Mouse (Mus musculus): ENCODE data around the gene Cyp2c65. TPM values are rescaled to one million over a fixed set of nuclear protein-coding genes. Genes with fewer than 3 reads are reported as not detected.
"Not testable (repeated sequence)": the region's sequence is repeated elsewhere in the genome, so short reads cannot be mapped to it uniquely, and the experiment has no call there.

Cyp2c65 gene
- not detected in 2 replicates for polyA plus RNA-seq (2015; fragmentation: Nextera tagmentation; extraction: Ambion mirVana)

- 61% methylated on average over 2 of the region's 2 CpGs for WGBS
- H3K9ac ChIP-seq (replicated peaks; ENCODE audit: low read length): no peak within 1 kb of the TSS
- no peak within 1 kb of the TSS for H3K27ac ChIP-seq (ENCODE audit: low read length)
- no peaks in the 10 kb centered on the region for H3K9me3 ChIP-seq (ENCODE audit: low read length)
- no peaks in the 10 kb centered on the region for H3K36me3 ChIP-seq (ENCODE audit: insufficient read depth, low read length)
- ATAC-seq (ENCODE audit: low FRiP score, low TSS enrichment): no peak
- no peaks in the 10 kb centered on the region for H3K4me1 ChIP-seq (ENCODE audit: insufficient read depth, low read length)
- H3K4me3 ChIP-seq (ENCODE audit: low read length): no peak within 1 kb of the TSS
- H3K4me2 ChIP-seq (replicated peaks; ENCODE audit: low read depth, low read length): no peak within 1 kb of the TSS
- H3K27me3 ChIP-seq (ENCODE audit: insufficient read depth, low read length): no peaks in the 10 kb centered on the region
Observed at GRCm38 (mm10) chr19:39060719-39061118, at the start of gene Cyp2c65. Gene Cyp2c65 (plus strand): TSS chr19:39061015.

GRCm38 (mm10) chr19:39057928-39058327, 2.9 kb upstream of the Cyp2c65 start:
- H3K27ac ChIP-seq (ENCODE audit: low read length): no peak overlapping the region
- no peaks in the 10 kb centered on the region for H3K27me3 ChIP-seq (ENCODE audit: insufficient read depth, low read length)
- ATAC-seq (ENCODE audit: low FRiP score, low TSS enrichment): no peak
- no peak overlapping the region for H3K4me3 ChIP-seq (ENCODE audit: low read length)
- no peaks in the 10 kb centered on the region for H3K4me1 ChIP-seq (ENCODE audit: insufficient read depth, low read length)
- H3K9me3 ChIP-seq (ENCODE audit: low read length): no peaks in the 10 kb centered on the region
- H3K9ac ChIP-seq (replicated peaks; ENCODE audit: low read length): no peak overlapping the region
- 94% methylated on average over 1 of the region's 1 CpGs for WGBS
- H3K4me2 ChIP-seq (replicated peaks; ENCODE audit: low read depth, low read length): no peak overlapping the region
- H3K36me3 ChIP-seq (ENCODE audit: insufficient read depth, low read length): no peaks in the 10 kb centered on the region

DNA sequence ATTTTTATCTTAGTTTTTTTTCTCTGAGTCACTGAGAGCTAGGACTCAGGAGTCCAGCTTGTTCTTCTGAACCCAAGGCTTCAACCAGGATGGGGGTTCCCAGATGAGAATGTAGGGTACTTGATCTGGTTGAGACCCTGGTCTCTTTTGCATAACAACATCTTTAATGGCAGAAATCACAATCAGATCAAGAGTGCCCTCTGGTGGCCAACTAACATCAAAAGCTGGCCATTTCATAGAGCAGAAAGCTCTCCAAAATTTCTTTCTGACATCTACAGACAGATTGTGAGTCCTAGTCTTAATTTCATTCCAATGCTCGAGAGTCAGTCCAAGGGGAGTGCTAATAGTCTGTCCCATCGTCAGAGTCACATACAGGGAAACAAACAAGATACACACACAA, 38.0 kb downstream of the Cyp2c65 start:
- not testable (repeated sequence) for H3K9ac ChIP-seq (replicated peaks; ENCODE audit: low read length); H3K4me1 ChIP-seq (ENCODE audit: insufficient read depth, low read length); H3K36me3 ChIP-seq (ENCODE audit: insufficient read depth, low read length); H3K4me2 ChIP-seq (replicated peaks; ENCODE audit: low read depth, low read length); H3K27ac ChIP-seq (ENCODE audit: low read length); H3K4me3 ChIP-seq (ENCODE audit: low read length); ATAC-seq (ENCODE audit: low FRiP score, low TSS enrichment); H3K9me3 ChIP-seq (ENCODE audit: low read length); H3K27me3 ChIP-seq (ENCODE audit: insufficient read depth, low read length)
- 75% methylated on average over 2 of the region's 2 CpGs for WGBS

GRCm38 (mm10) chr19:39113644-39114043, 52.8 kb downstream of the Cyp2c65 start, which contains the start of gene Cyp2c66:
Gene Cyp2c66 (plus strand): TSS chr19:39113898.
- Histone ChIP-seq H3K27ac (ENCODE audit: low read length) (no peak within 1 kb of the TSS), H3K36me3 (ENCODE audit: insufficient read depth, low read length) (no peaks in the 10 kb centered on the region), H3K4me3 (ENCODE audit: low read length) (no peak within 1 kb of the TSS), H3K9ac (replicated peaks; ENCODE audit: low read length) (no peak within 1 kb of the TSS), H3K9me3 (ENCODE audit: low read length) (no peaks in the 10 kb centered on the region), H3K4me1 (ENCODE audit: insufficient read depth, low read length) (no peaks in the 10 kb centered on the region), H3K4me2 (replicated peaks; ENCODE audit: low read depth, low read length) (no peak within 1 kb of the TSS), H3K27me3 (ENCODE audit: insufficient read depth, low read length) (no peaks in the 10 kb centered on the region)
- 75% methylated on average over 1 of the region's 1 CpGs for WGBS
- ATAC-seq (ENCODE audit: low FRiP score, low TSS enrichment): no peak

Other genes with a start within 250 kb of the Cyp2c65 start
- 7.8 and 8.0 TPM in 2 replicates for gene Noc3l, start 241.8 kb upstream of the Cyp2c65 start, polyA plus RNA-seq (2015; fragmentation: Nextera tagmentation; extraction: Ambion mirVana)
- 2.0 and 2.2 TPM in 2 replicates for gene Tbc1d12, start 224.4 kb upstream of the Cyp2c65 start, polyA plus RNA-seq (2015; fragmentation: Nextera tagmentation; extraction: Ambion mirVana)
- 46.2 and 46.5 TPM in 2 replicates for gene Hells, start 130.1 kb upstream of the Cyp2c65 start, polyA plus RNA-seq (2015; fragmentation: Nextera tagmentation; extraction: Ambion mirVana)
- gene Cyp2c55, start 54.0 kb upstream of the Cyp2c65 start, polyA plus RNA-seq (2015; fragmentation: Nextera tagmentation; extraction: Ambion mirVana): not detected in 2 replicates
- gene Cyp2c66, start 52.9 kb downstream of the Cyp2c65 start, polyA plus RNA-seq (2015; fragmentation: Nextera tagmentation; extraction: Ambion mirVana): not detected in 2 replicates
- gene Cyp2c29, start 208.4 kb downstream of the Cyp2c65 start, polyA plus RNA-seq (2015; fragmentation: Nextera tagmentation; extraction: Ambion mirVana): not detected in 2 replicates